Comparison of ENCODE assay signal across 8 mouse cellular contexts in the genomic region with DNA sequence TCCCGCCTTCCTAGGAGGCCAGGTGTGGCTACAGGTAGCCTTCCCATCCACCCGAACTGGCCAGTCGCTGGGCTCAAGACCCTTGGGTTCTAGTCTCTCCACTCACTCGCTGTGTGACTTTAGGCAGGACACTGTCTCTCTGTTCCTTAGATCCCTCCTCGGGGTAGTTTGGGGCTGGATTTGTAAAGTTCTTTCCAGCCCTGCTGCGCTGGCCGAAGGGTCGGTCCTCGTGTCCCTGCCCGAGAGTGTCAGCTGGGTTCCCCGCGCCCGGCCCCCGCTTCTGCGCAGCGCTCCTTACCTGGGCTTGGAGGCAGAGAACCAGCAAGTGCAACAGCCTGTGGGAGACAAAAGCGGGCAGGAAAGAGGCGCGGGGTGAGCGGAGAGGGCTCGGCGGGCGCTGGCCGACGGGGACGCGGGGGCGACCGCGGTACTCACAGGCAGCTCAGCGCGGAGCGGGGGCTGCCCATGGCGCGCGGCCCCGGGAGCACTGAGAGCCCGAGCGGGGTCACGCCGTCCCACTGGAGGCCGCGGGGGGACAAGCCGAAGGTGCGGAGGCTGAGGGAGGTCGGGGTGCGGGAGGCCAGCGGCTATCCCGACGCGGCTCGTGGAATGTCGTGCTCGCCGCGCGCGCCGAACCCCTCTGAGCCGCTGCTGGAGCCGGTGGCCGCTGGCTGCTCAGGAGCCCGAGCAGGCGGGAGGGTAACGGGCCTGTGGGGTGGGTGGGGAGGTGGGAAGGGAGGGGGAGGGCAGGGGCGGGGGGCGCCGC. TPM values are rescaled to one million over a fixed set of nuclear protein-coding genes. Genes with fewer than 3 reads are reported as not detected.
DNase-seq lines count a peak whose midpoint lies in the region; ATAC-seq lines count a peak whose summit lies in the region.

A gene (minus strand): TSS at position 698 of the 766 bp plus-strand sequence.

- H3K4me2 ChIP-seq in lung, embryonic 16.5 days (ENCODE audit: low read depth, low read length): peak within 1 kb of the TSS; percentile 91
- peak within 1 kb of the TSS; percentile 78 for H3K4me2 ChIP-seq in embryonic facial prominence, embryonic 15.5 days (replicated peaks)
- H3K4me2 ChIP-seq in hindbrain, embryonic 15.5 days: peak within 1 kb of the TSS; percentile 69
- H3K4me2 ChIP-seq in midbrain, embryonic 16.5 days (ENCODE audit: low read length): peak within 1 kb of the TSS; percentile 66

- peaks cover 87% of the 10 kb centered on the region for H3K27me3 ChIP-seq in lung, embryonic 16.5 days (ENCODE audit: control insufficient read depth, insufficient read depth, low read depth, low read length)
- peaks cover 90% of the 10 kb centered on the region for H3K27me3 ChIP-seq in embryonic facial prominence, embryonic 15.5 days
- H3K27me3 ChIP-seq in hindbrain, embryonic 15.5 days: peaks cover 88% of the 10 kb centered on the region
- H3K27me3 ChIP-seq in midbrain, embryonic 16.5 days (ENCODE audit: control insufficient read depth, insufficient read depth, low read depth, low read length): peaks cover 70% of the 10 kb centered on the region

- WGBS in lung, embryonic 16.5 days: under 1% methylated on average over 57 of the region's 68 CpGs
- WGBS in embryonic facial prominence, embryonic 15.5 days: under 1% methylated on average over 64 of the region's 68 CpGs
- WGBS in hindbrain, embryonic 15.5 days: under 1% methylated on average over 48 of the region's 68 CpGs
- under 1% methylated on average over 52 of the region's 68 CpGs for WGBS in midbrain, embryonic 16.5 days

- no peaks in the 10 kb centered on the region for H3K36me3 ChIP-seq in lung, embryonic 16.5 days (ENCODE audit: control insufficient read depth, insufficient read depth, low read length)
- H3K36me3 ChIP-seq in embryonic facial prominence, embryonic 15.5 days: no peaks in the 10 kb centered on the region
- no peaks in the 10 kb centered on the region for H3K36me3 ChIP-seq in hindbrain, embryonic 15.5 days
- no peaks in the 10 kb centered on the region for H3K36me3 ChIP-seq in midbrain, embryonic 16.5 days (ENCODE audit: control insufficient read depth, insufficient read depth, low read length)

- H3K9me3 ChIP-seq in lung, embryonic 16.5 days (ENCODE audit: control insufficient read depth, low read length): no peaks in the 10 kb centered on the region
- H3K9me3 ChIP-seq in embryonic facial prominence, embryonic 15.5 days (replicated peaks): no peaks in the 10 kb centered on the region
- H3K9me3 ChIP-seq in hindbrain, embryonic 15.5 days: no peaks in the 10 kb centered on the region
- H3K9me3 ChIP-seq in midbrain, embryonic 16.5 days (replicated peaks; ENCODE audit: control insufficient read depth, low read length, poor library complexity, severe bottlenecking): no peaks in the 10 kb centered on the region

- no peak within 1 kb of the TSS for H3K27ac ChIP-seq in lung, embryonic 16.5 days (ENCODE audit: low read length)
- H3K27ac ChIP-seq in embryonic facial prominence, embryonic 15.5 days (replicated peaks): no peak within 1 kb of the TSS
- no peak within 1 kb of the TSS for H3K27ac ChIP-seq in hindbrain, embryonic 15.5 days (replicated peaks)
- no peak within 1 kb of the TSS for H3K27ac ChIP-seq in midbrain, embryonic 16.5 days (ENCODE audit: low read length)

- peak; percentile 24; the same call in 1 of the 2 replicates for ATAC-seq in lung, embryonic 16.5 days (ENCODE audit: low read depth)
- ATAC-seq in embryonic facial prominence, embryonic 15.5 days (ENCODE audit: insufficient number of reproducible peaks, low FRiP score, low TSS enrichment, low read depth): no peak
- ATAC-seq in hindbrain, embryonic 15.5 days (ENCODE audit: low FRiP score, low read depth): no peak
- ATAC-seq in midbrain, embryonic 16.5 days: no peak
- no peak for ATAC-seq in frontal cortex, adult (ENCODE audit: low TSS enrichment)

- DNase-seq in lung, postnatal 14 days: no peak
- no peak for DNase-seq in left cerebral cortex, adult 9 months (ENCODE audit: low spot score in 2 of 2)
- no peak for DNase-seq in yolk sac, embryonic 10.5 days (ENCODE audit: low spot score)

- H3K4me3 ChIP-seq in lung, embryonic 16.5 days (ENCODE audit: low read length): peak within 1 kb of the TSS; percentile 51
- H3K4me3 ChIP-seq in embryonic facial prominence, embryonic 15.5 days (replicated peaks): peak within 1 kb of the TSS; percentile 42
- H3K4me3 ChIP-seq in hindbrain, embryonic 15.5 days: peak within 1 kb of the TSS; percentile 42
- H3K4me3 ChIP-seq in midbrain, embryonic 16.5 days (ENCODE audit: low read depth, low read length): peak within 1 kb of the TSS; percentile 38

- peak within 1 kb of the TSS; percentile 25; the same call in 1 of the 2 replicates for H3K9ac ChIP-seq in lung, embryonic 16.5 days (ENCODE audit: low read length)
- no peak within 1 kb of the TSS for H3K9ac ChIP-seq in embryonic facial prominence, embryonic 15.5 days
- H3K9ac ChIP-seq in hindbrain, embryonic 15.5 days: 0 out of 2 replicates have a peak within 1 kb of the TSS, but pooled peaks have one; percentile 15
- H3K9ac ChIP-seq in midbrain, embryonic 16.5 days (ENCODE audit: low read depth, low read length): peak within 1 kb of the TSS; percentile 43

- peaks cover 23% of the 10 kb centered on the region for H3K4me1 ChIP-seq in lung, embryonic 16.5 days (replicated peaks; ENCODE audit: control insufficient read depth, insufficient read depth, low read length)
- peaks cover 51% of the 10 kb centered on the region for H3K4me1 ChIP-seq in embryonic facial prominence, embryonic 15.5 days
- H3K4me1 ChIP-seq in hindbrain, embryonic 15.5 days (replicated peaks): peaks cover 30% of the 10 kb centered on the region
- peaks cover 12% of the 10 kb centered on the region for H3K4me1 ChIP-seq in midbrain, embryonic 16.5 days (ENCODE audit: control insufficient read depth, insufficient read depth, low read length)

RNA-seq across cellular contexts. Expression of the gene that starts here (rescaled TPM):
- not detected in 2 replicates for polyA plus RNA-seq in lung, embryonic 16.5 days (2015; fragmentation: Nextera tagmentation; extraction: Ambion mirVana)
- polyA plus RNA-seq in embryonic facial prominence, embryonic 15.5 days (2015; fragmentation: Nextera tagmentation; extraction: Ambion mirVana): 0.15 and 0.21 TPM in 2 replicates
- polyA plus RNA-seq in hindbrain, embryonic 15.5 days (2015; fragmentation: Nextera tagmentation; extraction: Ambion mirVana): 0.45 and 0.47 TPM in 2 replicates
- 0.23 and 1.2 TPM in 2 replicates for polyA plus RNA-seq in midbrain, embryonic 16.5 days (2015; fragmentation: Nextera tagmentation; extraction: Ambion mirVana)

Comparison
In these comparisons a context has a peak if more than half of its experiments do, and no peak if none do; other contexts are left out.
1. Peak in ATAC-seq, H3K4me3 ChIP-seq, H3K9ac ChIP-seq and H3K4me2 ChIP-seq in lung, embryonic 16.5 days; RNA of the gene not detected or under 1 TPM.